Mouse (Mus musculus) ES-E14 (cell line): ENCODE results near the gene Trio. TPM values are rescaled to one million over a fixed set of nuclear protein-coding genes. Genes with fewer than 3 reads are reported as not detected.

Experiments
- DNase-seq: peaks from one replicate; pipeline ENCODE4 v3.0.0-alpha.2; 2013; ENCODE audit warnings: low read depth, low spot score
- H3K27ac ChIP-seq: 2 replicates; pipeline ENCODE4 v1.5.1; 2012; ENCODE audit warnings: low read depth, mild to moderate bottlenecking, low read length, moderate library complexity, mixed read lengths; ENCODE audit not compliant: poor library complexity, insufficient read depth, severe bottlenecking
- H3K36me3 ChIP-seq: 2 replicates; pipeline ENCODE4 v1.6.1; 2012; ENCODE audit warnings: mild to moderate bottlenecking, low read length, moderate library complexity, mixed read lengths; ENCODE audit not compliant: control insufficient read depth, poor library complexity, insufficient read depth, severe bottlenecking
- H3K4me1 ChIP-seq, 2 experiments: fragments of 150-350 bp in 1 of 2; sonication (generic) in 1 of 2; 2 replicates each; pipeline ENCODE4 v1.6.1; 2012; ENCODE audit warnings: low read length in 2 of 2, mild to moderate bottlenecking in 1 of 2, mixed read lengths in 1 of 2; ENCODE audit not compliant: control insufficient read depth in 2 of 2, insufficient read depth in 2 of 2, poor library complexity in 1 of 2
- H3K4me3 ChIP-seq, 2 experiments: fragments of 150-350 bp in 1 of 2; sonication (generic) in 1 of 2; 2 replicates each; pipeline ENCODE4 v1.5.1; 2012; ENCODE audit warnings: low read length in 2 of 2, low read depth in 1 of 2, mild to moderate bottlenecking in 1 of 2, mixed read lengths in 1 of 2; ENCODE audit not compliant: insufficient read depth in 1 of 2, poor library complexity in 1 of 2, severe bottlenecking in 1 of 2
- H3K9ac ChIP-seq: 2 replicates; pipeline ENCODE4 v1.6.1; 2012; ENCODE audit warnings: low read depth, mild to moderate bottlenecking, low read length, mixed read lengths; ENCODE audit not compliant: poor library complexity, insufficient read depth, severe bottlenecking
- H3K9me3 ChIP-seq: fragments of 150-350 bp; sonication (generic); 2 replicates; pipeline ENCODE4 v1.6.1; 2012; ENCODE audit warnings: low read depth, mild to moderate bottlenecking, low read length; ENCODE audit not compliant: control insufficient read depth, insufficient read depth
- CHD2 ChIP-seq: IDR thresholded peaks from 2 replicates; pipeline ENCODE4 v1.6.1; 2014; ENCODE audit warnings: mild to moderate bottlenecking, low read depth, low read length, inconsistent platforms
- HCFC1 ChIP-seq: IDR thresholded peaks from 2 replicates; pipeline ENCODE4 v1.6.1; 2012; ENCODE audit warnings: low read length, inconsistent platforms, borderline replicate concordance; ENCODE audit not compliant: insufficient read depth
- MAFK ChIP-seq: IDR thresholded peaks from 2 replicates; pipeline ENCODE4 v1.6.1; 2014; ENCODE audit warnings: mild to moderate bottlenecking, low read depth, low read length, inconsistent platforms; ENCODE audit not compliant: insufficient read depth
- ZC3H11A ChIP-seq: IDR thresholded peaks from 2 replicates; pipeline ENCODE4 v1.6.1; 2012; ENCODE audit warnings: low read depth, mild to moderate bottlenecking, inconsistent platforms, low read length, borderline replicate concordance
- ZNF384 ChIP-seq: IDR thresholded peaks from 2 replicates; pipeline ENCODE4 v1.6.1; 2012; ENCODE audit warnings: low read depth, low read length, inconsistent platforms
- in situ Hi-C, 2 experiments: fragments of 600-800 bp; cut with MboI; formaldehyde crosslinking; loops; one replicate each; pipeline ENCODE4 v1.15.1; 2025; ENCODE audit warnings: low sequenced_read_pairs in 2 of 2, inconsistent platforms in 1 of 2; ENCODE audit not compliant: unreplicated experiment in 2 of 2
- total RNA-seq: library from RNA; depleted of rRNA; stranded (reverse); fragments of 300-350 nt; gene quantifications from 2 replicates; pipeline ENCODE4 v1.2.3, GENCODE M21; 2012

Gene Trio
- total RNA-seq, 1 experiment = 34.4 TPM

GRCm38 (mm10) chr15:27756426-27756825 is 269.2 kb downstream of the Trio start:
- no peak overlapping the region for H3K9ac ChIP-seq
- peaks cover 5% of the 10 kb centered on the region; the same call in 1 of the 2 replicates for H3K36me3 ChIP-seq
- in situ Hi-C loops = no loop called here
- DNase-seq = no peak
- TF ChIP-seq ZNF384 = no peak
- no peak for TF ChIP-seq CHD2
- TF ChIP-seq ZC3H11A = no peak
- no peak for TF ChIP-seq MAFK
- H3K9me3 ChIP-seq = no peaks in the 10 kb centered on the region
- no peaks in the 10 kb centered on the region for H3K4me1 ChIP-seq
- no peak overlapping the region for H3K27ac ChIP-seq
- no peak overlapping the region for H3K4me3 ChIP-seq

GRCm38 (mm10) chr15:27754571-27755260 is 270.9 kb downstream of the Trio start:
- Histone ChIP-seq H3K4me1 (no peaks in the 10 kb centered on the region), H3K36me3 (peaks cover 3% of the 10 kb centered on the region; the same call in 1 of the 2 replicates), H3K27ac (no peak overlapping the region)

GRCm38 (mm10) chr15:27753923-27754322 is 271.7 kb downstream of the Trio start:
- TF ChIP-seq MAFK = no peak
- no peak for TF ChIP-seq ZNF384
- no peak for TF ChIP-seq CHD2
- no peak for TF ChIP-seq HCFC1
- TF ChIP-seq ZC3H11A = no peak
- Histone ChIP-seq H3K4me3 (no peak overlapping the region), H3K36me3 (peaks cover 2% of the 10 kb centered on the region; the same call in 1 of the 2 replicates), H3K27ac (no peak overlapping the region), H3K9ac (no peak overlapping the region), H3K9me3 (no peaks in the 10 kb centered on the region), H3K4me1 (no peaks in the 10 kb centered on the region)
- in situ Hi-C loops = no loop called here
- DNase-seq = no peak

More at GRCm38 (mm10) chr15:27754571-27755260, 270.9 kb downstream of the Trio start:
- no peak for DNase-seq
- in situ Hi-C loops = no loop called here
- Histone ChIP-seq H3K4me3 (no peak overlapping the region), H3K9ac (no peak overlapping the region), H3K9me3 (no peaks in the 10 kb centered on the region)
- TF ChIP-seq CHD2 = no peak
- TF ChIP-seq HCFC1 = no peak
- no peak for TF ChIP-seq ZNF384

GRCm38 (mm10) chr15:27752677-27753342 is 272.8 kb downstream of the Trio start:
- in situ Hi-C loops = no loop called here
- no peak for DNase-seq
- peaks cover 2% of the 10 kb centered on the region; the same call in 1 of the 2 replicates for H3K36me3 ChIP-seq
- peaks cover 0 to 2% of the 10 kb centered on the region in 2 experiments; a peak in 1 of 4 replicates for H3K4me1 ChIP-seq
- no peak overlapping the region for H3K9ac ChIP-seq
- no peak overlapping the region for H3K27ac ChIP-seq
- TF ChIP-seq CHD2 = no peak
- H3K4me3 ChIP-seq = no peak overlapping the region
- H3K9me3 ChIP-seq = no peaks in the 10 kb centered on the region

- DNase-seq = peak; percentile 22
- Histone ChIP-seq H3K36me3 (peaks cover 2% of the 10 kb centered on the region; the same call in 1 of the 2 replicates), H3K4me1 (peaks cover 0 to 3% of the 10 kb centered on the region in 2 experiments; a peak in 1 of 4 replicates), H3K9ac (no peak overlapping the region), H3K9me3 (no peaks in the 10 kb centered on the region), H3K4me3 (no peak overlapping the region), H3K27ac (no peak overlapping the region)
- TF ChIP-seq ZC3H11A = 0 out of 2 replicates have a peak, but pooled peaks have one; percentile 18
- TF ChIP-seq MAFK = no peak
- in situ Hi-C loops = no loop called here
Observed at GRCm38 (mm10) chr15:27751612-27752405, 273.8 kb downstream of the Trio start.
